Mouse (Mus musculus) ES-Bruce4 (cell line): ENCODE results near the gene Ppp2r2d. TPM values are rescaled to one million over a fixed set of nuclear protein-coding genes. Genes with fewer than 3 reads are reported as not detected.
A peak's percentile ranks its signal among the peaks of the same experiment; 100 is the strongest.

Experiments
- H3K27ac ChIP-seq: 2 replicates; pipeline ENCODE4 v1.5.1; 2012; ENCODE audit warnings: low read length, inconsistent platforms; ENCODE audit not compliant: insufficient read depth
- H3K27me3 ChIP-seq: 2 replicates; pipeline ENCODE4 v1.6.1; 2012; ENCODE audit warnings: mild to moderate bottlenecking, low read length, inconsistent platforms; ENCODE audit not compliant: control insufficient read depth, poor library complexity, insufficient read depth, severe bottlenecking
- H3K36me3 ChIP-seq: 2 replicates; pipeline ENCODE4 v1.6.1; 2012; ENCODE audit warnings: inconsistent platforms, mild to moderate bottlenecking, low read length, moderate library complexity; ENCODE audit not compliant: control insufficient read depth, poor library complexity, insufficient read depth, severe bottlenecking
- H3K4me1 ChIP-seq: one replicate; pipeline ENCODE4 v1.8.1; 2011; ENCODE audit warnings: low read length; ENCODE audit not compliant: control insufficient read depth, insufficient read depth
- H3K4me3 ChIP-seq: 2 replicates; pipeline ENCODE4 v1.5.1; 2011; ENCODE audit warnings: low read depth, mild to moderate bottlenecking, low read length
- H3K9ac ChIP-seq: 2 replicates; pipeline ENCODE4 v1.6.1; 2012; ENCODE audit warnings: low read depth, mild to moderate bottlenecking, inconsistent platforms; ENCODE audit not compliant: poor library complexity, severe bottlenecking
- H3K9me3 ChIP-seq: replicated peaks from 2 replicates; pipeline ENCODE4 v1.6.1; 2012; ENCODE audit warnings: mild to moderate bottlenecking, low read length, inconsistent platforms; ENCODE audit not compliant: control insufficient read depth, poor library complexity, insufficient read depth, severe bottlenecking
- CTCF ChIP-seq: IDR thresholded peaks from one replicate; pipeline ENCODE4 v1.8.1; 2011; ENCODE audit warnings: low read depth, low read length
- EP300 ChIP-seq: IDR thresholded peaks from 2 replicates; pipeline ENCODE4 v1.6.1; 2011; ENCODE audit warnings: low read depth, low read length; ENCODE audit not compliant: insufficient read depth
- POLR2A ChIP-seq: IDR thresholded peaks from one replicate; pipeline ENCODE4 v1.8.1; 2011; ENCODE audit warnings: low read length; ENCODE audit not compliant: insufficient read depth
- polyA plus RNA-seq: library from polyadenylated mRNA; stranded (reverse); fragments of >200 nt; gene quantifications from 2 replicates; pipeline ENCODE4 v1.2.4, GENCODE M21; 2011; ENCODE audit warnings: low read depth; ENCODE audit not compliant: missing spikeins, insufficient read depth, insufficient read length

Gene Ppp2r2d
- polyA plus RNA-seq, 1 experiment: 88.8 TPM

- no peaks in the 10 kb centered on the region for H3K9me3 ChIP-seq
- H3K4me3 ChIP-seq: no peak overlapping the region
- no peaks in the 10 kb centered on the region for H3K27me3 ChIP-seq
- no peak overlapping the region for H3K9ac ChIP-seq
- no peaks in the 10 kb centered on the region for H3K36me3 ChIP-seq
- H3K27ac ChIP-seq: no peak overlapping the region
- H3K4me1 ChIP-seq: peaks cover 2% of the 10 kb centered on the region
- TF ChIP-seq CTCF: no peak
- TF ChIP-seq EP300: no peak
- TF ChIP-seq POLR2A: no peak
These were observed 2.5 kb upstream of the Ppp2r2d start for GRCm38 (mm10) chr7:138843421-138843820.

GRCm38 (mm10) chr7:138845111-138845510 is 768 bp upstream of the Ppp2r2d start:
- TF ChIP-seq POLR2A (no peak), EP300 (no peak), CTCF (no peak)
- H3K27me3 ChIP-seq: no peaks in the 10 kb centered on the region
- peaks cover 2% of the 10 kb centered on the region for H3K4me1 ChIP-seq
- H3K4me3 ChIP-seq: peak overlapping the region; percentile 91
- H3K36me3 ChIP-seq: no peaks in the 10 kb centered on the region
- H3K9ac ChIP-seq: peak overlapping the region; percentile 99
- peak overlapping the region; percentile 60; the same call in 1 of the 2 replicates for H3K27ac ChIP-seq
- H3K9me3 ChIP-seq: no peaks in the 10 kb centered on the region

- Histone ChIP-seq H3K36me3 (peaks cover 3% of the 10 kb centered on the region; the same call in 1 of the 2 replicates), H3K4me3 (peak overlapping the region; percentile 89), H3K9ac (peak overlapping the region; percentile 99), H3K27ac (peak overlapping the region; percentile 32; the same call in 1 of the 2 replicates), H3K9me3 (no peaks in the 10 kb centered on the region), H3K4me1 (peaks cover 2% of the 10 kb centered on the region), H3K27me3 (no peaks in the 10 kb centered on the region)
- no peak for TF ChIP-seq POLR2A
- TF ChIP-seq EP300: no peak
- TF ChIP-seq CTCF: no peak
These were observed 668 bp downstream of the Ppp2r2d start for GRCm38 (mm10) chr7:138846502-138846991.

GRCm38 (mm10) chr7:138847316-138848027 is 1.6 kb downstream of the Ppp2r2d start:
- H3K27ac ChIP-seq: peak overlapping the region; percentile 32
- peaks cover 3% of the 10 kb centered on the region for H3K4me1 ChIP-seq
- peak overlapping the region; percentile 89 for H3K4me3 ChIP-seq
- no peak for TF ChIP-seq POLR2A
- no peak for TF ChIP-seq CTCF
- TF ChIP-seq EP300: no peak
- H3K9ac ChIP-seq: peak overlapping the region; percentile 99
- no peaks in the 10 kb centered on the region for H3K9me3 ChIP-seq
- no peaks in the 10 kb centered on the region for H3K27me3 ChIP-seq
- peaks cover 9% of the 10 kb centered on the region for H3K36me3 ChIP-seq

- peaks cover 3% of the 10 kb centered on the region for H3K4me1 ChIP-seq
- peak overlapping the region; percentile 32 for H3K27ac ChIP-seq
- peak overlapping the region; percentile 89 for H3K4me3 ChIP-seq
- no peak for TF ChIP-seq POLR2A
- no peak for TF ChIP-seq EP300
- no peak for TF ChIP-seq CTCF
- H3K9me3 ChIP-seq: no peaks in the 10 kb centered on the region
- peak overlapping the region; percentile 99 for H3K9ac ChIP-seq
- H3K27me3 ChIP-seq: no peaks in the 10 kb centered on the region
- H3K36me3 ChIP-seq: peaks cover 17% of the 10 kb centered on the region
These were observed 2.4 kb downstream of the Ppp2r2d start for GRCm38 (mm10) chr7:138848028-138848920.
